In the genomic region with DNA sequence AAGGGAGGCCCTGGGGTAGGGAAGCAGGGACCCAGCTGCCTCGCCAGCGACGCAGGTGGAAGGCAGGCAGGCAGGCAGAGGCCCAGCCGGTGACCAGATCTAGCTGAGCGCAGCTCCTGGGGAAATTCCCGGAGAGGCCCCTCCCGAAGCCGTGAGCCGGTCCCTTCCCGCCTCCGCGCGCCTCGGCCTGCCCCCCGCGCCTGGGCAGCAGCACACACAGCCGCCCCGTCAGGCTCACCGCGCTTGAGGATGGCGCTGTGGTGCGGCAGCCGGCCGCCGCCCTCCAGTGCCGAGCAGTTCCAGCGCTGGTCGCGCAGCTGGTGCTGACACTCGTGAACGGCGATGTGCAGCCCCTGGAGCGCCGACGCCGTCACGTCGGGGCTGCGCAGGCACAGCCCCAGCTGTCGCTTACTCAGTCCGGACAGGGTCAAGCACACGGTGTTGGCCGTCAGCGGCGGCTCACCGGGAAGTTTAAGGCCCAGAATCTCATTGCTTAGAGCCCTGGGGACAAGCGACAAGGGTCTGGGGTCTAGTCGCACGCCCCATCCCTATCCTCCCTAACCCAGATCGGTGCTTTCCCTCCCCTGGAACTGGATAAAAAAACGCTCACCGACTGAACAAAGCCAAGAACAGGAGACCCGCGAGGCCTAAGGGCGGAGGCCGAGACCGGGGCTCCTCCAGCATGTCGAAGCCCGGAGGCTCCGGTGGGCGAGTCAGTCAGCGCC, we compare ENCODE assay signal across 8 mouse cellular contexts. TPM values are rescaled to one million over a fixed set of nuclear protein-coding genes. Genes with fewer than 3 reads are reported as not detected.
DNase-seq lines count a peak whose midpoint lies in the region; ATAC-seq and TF ChIP-seq lines count a peak whose summit lies in the region.

No protein-coding gene starts in this region.

- peaks cover 3% of the 10 kb centered on the region; the same call in 1 of the 2 replicates for H3K4me1 ChIP-seq in heart, adult 2 months (ENCODE audit: control insufficient read depth, insufficient read depth, low read length)
- 0 out of 2 replicates have a peak, but pooled peaks cover 3% of the 10 kb centered on the region for H3K4me1 ChIP-seq in bone marrow macrophage, adult 2 months (ENCODE audit: control insufficient read depth, insufficient read depth, low read length)
- H3K4me1 ChIP-seq in hindbrain, embryonic 16.5 days (ENCODE audit: control insufficient read depth, insufficient read depth, low read depth, low read length) = peaks cover 16% of the 10 kb centered on the region
- peaks cover 50% of the 10 kb centered on the region for H3K4me1 ChIP-seq in liver, embryonic 12.5 days
- H3K4me1 ChIP-seq in olfactory bulb, adult 2 months (ENCODE audit: control insufficient read depth, insufficient read depth, low read length) = peaks cover 54% of the 10 kb centered on the region

- no peak for TF ChIP-seq POLR2A in heart, adult 2 months (IDR thresholded peaks at IDR 0.05; ENCODE audit: insufficient read depth, low read depth, low read length)
- TF ChIP-seq POLR2A in bone marrow macrophage, adult 2 months (IDR thresholded peaks at IDR 0.05; ENCODE audit: borderline replicate concordance, low read depth, low read length) = no peak
- no peak for TF ChIP-seq POLR2A in olfactory bulb, adult 2 months (IDR thresholded peaks at IDR 0.05; ENCODE audit: insufficient read depth, low read depth, low read length)

- ATAC-seq in hindbrain, embryonic 16.5 days = no peak
- no peak for ATAC-seq in liver, embryonic 12.5 days

- peak; percentile 36 to 37 for DNase-seq in heart, adult 2 months
- DNase-seq in heart, adult 9 months (ENCODE audit: low spot score in 2 of 2) = no peak
- no peak for DNase-seq in layer of hippocampus, postnatal 14 days (ENCODE audit: low spot score in 2 of 2)
- no peak for DNase-seq in adipocyte (ENCODE audit: low spot score)

- no peak for TF ChIP-seq EP300 in heart, adult 2 months (IDR thresholded peaks at IDR 0.05; ENCODE audit: insufficient read depth, low read depth, low read length)

- H3K9ac ChIP-seq in heart, adult 2 months (ENCODE audit: low read depth, low read length) = peak overlapping the region; percentile 22; the same call in 1 of the 2 replicates
- H3K9ac ChIP-seq in hindbrain, embryonic 16.5 days (ENCODE audit: low read depth, low read length) = peak overlapping the region; percentile 31; the same call in 1 of the 2 replicates
- no peak overlapping the region for H3K9ac ChIP-seq in liver, embryonic 12.5 days

- no peak overlapping the region for H3K27ac ChIP-seq in heart, adult 2 months
- H3K27ac ChIP-seq in bone marrow macrophage, adult 2 months (ENCODE audit: insufficient read depth, low read depth, low read length) = no peak overlapping the region
- H3K27ac ChIP-seq in hindbrain, embryonic 16.5 days (ENCODE audit: low read depth, low read length) = no peak overlapping the region
- H3K27ac ChIP-seq in liver, embryonic 12.5 days = no peak overlapping the region
- H3K27ac ChIP-seq in olfactory bulb, adult 2 months (ENCODE audit: insufficient read depth, low read depth, low read length) = no peak overlapping the region

- H3K4me2 ChIP-seq in hindbrain, embryonic 16.5 days (ENCODE audit: low read length) = peak overlapping the region; percentile 49
- H3K4me2 ChIP-seq in liver, embryonic 12.5 days = peak overlapping the region; percentile 47

- H3K27me3 ChIP-seq in heart, adult 2 months (ENCODE audit: control insufficient read depth, insufficient read depth, low read length) = peaks cover 23% of the 10 kb centered on the region
- H3K27me3 ChIP-seq in hindbrain, embryonic 16.5 days (replicated peaks; ENCODE audit: control insufficient read depth, insufficient read depth, low read length) = peaks cover 85% of the 10 kb centered on the region
- peaks cover 100% of the 10 kb centered on the region for H3K27me3 ChIP-seq in liver, embryonic 12.5 days (replicated peaks)

- 5% methylated on average over 62 of the region's 62 CpGs for WGBS in heart, adult 2 months
- WGBS in hindbrain, embryonic 16.5 days = under 1% methylated on average over 48 of the region's 62 CpGs
- WGBS in liver, embryonic 12.5 days (ENCODE audit: insufficient replicate concordance) = 2% methylated on average over 62 of the region's 62 CpGs
- WGBS in olfactory bulb, adult 2 months = 6% methylated on average over 62 of the region's 62 CpGs

- no peaks in the 10 kb centered on the region for H3K36me3 ChIP-seq in heart, adult 2 months (ENCODE audit: control insufficient read depth, insufficient read depth, low read length)
- H3K36me3 ChIP-seq in hindbrain, embryonic 16.5 days (ENCODE audit: control insufficient read depth, insufficient read depth, low read length) = no peaks in the 10 kb centered on the region
- H3K36me3 ChIP-seq in liver, embryonic 12.5 days = no peaks in the 10 kb centered on the region

- H3K79me2 ChIP-seq in heart, adult 2 months (replicated peaks; ENCODE audit: control insufficient read depth, insufficient read depth, low read length) = no peaks in the 10 kb centered on the region

- intact Hi-C loops in heart, adult 2 months (cut with DNase I) = no loop called here

- no peak overlapping the region for H3K4me3 ChIP-seq in heart, adult 2 months
- H3K4me3 ChIP-seq in bone marrow macrophage, adult 2 months (ENCODE audit: insufficient read depth, low read length) = peak overlapping the region; percentile 23; the same call in 1 of the 2 replicates
- peak overlapping the region; percentile 31 for H3K4me3 ChIP-seq in hindbrain, embryonic 16.5 days (ENCODE audit: low read length)
- peak overlapping the region; percentile 32 for H3K4me3 ChIP-seq in liver, embryonic 12.5 days
- peak overlapping the region; percentile 2 for H3K4me3 ChIP-seq in olfactory bulb, adult 2 months (ENCODE audit: insufficient read depth, low read depth, low read length)

- no peaks in the 10 kb centered on the region for H3K9me3 ChIP-seq in hindbrain, embryonic 16.5 days (ENCODE audit: control insufficient read depth, low read length)
- no peaks in the 10 kb centered on the region for H3K9me3 ChIP-seq in liver, embryonic 12.5 days (replicated peaks)

- peak; percentile 32 for TF ChIP-seq CTCF in heart, adult 2 months (IDR thresholded peaks at IDR 0.05)
- TF ChIP-seq CTCF in bone marrow macrophage, adult 2 months (IDR thresholded peaks at IDR 0.05; ENCODE audit: low read depth, low read length) = no peak
- TF ChIP-seq CTCF in olfactory bulb, adult 2 months (IDR thresholded peaks at IDR 0.05; ENCODE audit: insufficient read depth, low read depth, low read length) = no peak

RNA-seq across cellular contexts. Expression of gene Wnt10b, which starts 1.5 kb away (rescaled TPM):
- under 1 TPM; 0.20 to 0.29 TPM for total RNA-seq in heart, adult 2 months (2021)
- 0.23 and 0.70 TPM in 2 replicates for polyA plus RNA-seq in heart, adult 2 months (2012; rRNA removed)
- polyA plus RNA-seq in bone marrow macrophage, adult 2 months (2012; ENCODE audit: insufficient read depth, insufficient read length, missing spikeins) = not detected in 2 replicates
- polyA plus RNA-seq in hindbrain, embryonic 16.5 days (2015; fragmentation: Nextera tagmentation; extraction: Ambion mirVana) = 0.06 TPM in 1 of 2 replicates, not detected in the other
- not detected in 2 replicates for polyA plus RNA-seq in liver, embryonic 12.5 days (2016; fragmentation: Nextera tagmentation; extraction: Ambion mirVana)
- polyA plus RNA-seq in olfactory bulb, adult 2 months (2012; ENCODE audit: insufficient read depth, insufficient read length, low replicate concordance, missing spikeins) = not detected in 2 replicates
- total RNA-seq in layer of hippocampus, postnatal 14 days (2021) = under 1 TPM; 0.41 to 0.48 TPM

RNA-seq across cellular contexts. Expression of gene Wnt1, which starts 13.2 kb away (rescaled TPM):
- not detected for total RNA-seq in heart, adult 2 months (2021)
- polyA plus RNA-seq in heart, adult 2 months (2012; rRNA removed) = not detected in 2 replicates
- not detected in 2 replicates for polyA plus RNA-seq in bone marrow macrophage, adult 2 months (2012; ENCODE audit: insufficient read depth, insufficient read length, missing spikeins)
- 1.2 and 2.3 TPM in 2 replicates for polyA plus RNA-seq in hindbrain, embryonic 16.5 days (2015; fragmentation: Nextera tagmentation; extraction: Ambion mirVana)
- polyA plus RNA-seq in liver, embryonic 12.5 days (2016; fragmentation: Nextera tagmentation; extraction: Ambion mirVana) = not detected in 2 replicates
- not detected in 2 replicates for polyA plus RNA-seq in olfactory bulb, adult 2 months (2012; ENCODE audit: insufficient read depth, insufficient read length, low replicate concordance, missing spikeins)
- total RNA-seq in layer of hippocampus, postnatal 14 days (2021) = not detected

RNA-seq across cellular contexts. Expression of gene Arf3, which starts 13.4 kb away (rescaled TPM):
- total RNA-seq in heart, adult 2 months (2021) = 10 to 100 TPM; 18.9 to 20.0 TPM
- 30.6 and 41.0 TPM in 2 replicates for polyA plus RNA-seq in heart, adult 2 months (2012; rRNA removed)
- 93.8 and 103 TPM in 2 replicates for polyA plus RNA-seq in bone marrow macrophage, adult 2 months (2012; ENCODE audit: insufficient read depth, insufficient read length, missing spikeins)
- polyA plus RNA-seq in hindbrain, embryonic 16.5 days (2015; fragmentation: Nextera tagmentation; extraction: Ambion mirVana) = 107 TPM in 2 replicates
- 22.4 TPM in 2 replicates for polyA plus RNA-seq in liver, embryonic 12.5 days (2016; fragmentation: Nextera tagmentation; extraction: Ambion mirVana)
- 167 TPM in 1 of 2 replicates, not detected in the other for polyA plus RNA-seq in olfactory bulb, adult 2 months (2012; ENCODE audit: insufficient read depth, insufficient read length, low replicate concordance, missing spikeins)
- total RNA-seq in layer of hippocampus, postnatal 14 days (2021) = 100 to 1,000 TPM; 791 to 794 TPM

RNA-seq across cellular contexts. Expression of gene Ddn, which starts 32.8 kb away (rescaled TPM):
- total RNA-seq in heart, adult 2 months (2021) = under 1 TPM; 0.45 to 0.50 TPM
- polyA plus RNA-seq in heart, adult 2 months (2012; rRNA removed) = 0.12 and 0.23 TPM in 2 replicates
- not detected in 2 replicates for polyA plus RNA-seq in bone marrow macrophage, adult 2 months (2012; ENCODE audit: insufficient read depth, insufficient read length, missing spikeins)
- polyA plus RNA-seq in hindbrain, embryonic 16.5 days (2015; fragmentation: Nextera tagmentation; extraction: Ambion mirVana) = 0.30 and 0.31 TPM in 2 replicates
- polyA plus RNA-seq in liver, embryonic 12.5 days (2016; fragmentation: Nextera tagmentation; extraction: Ambion mirVana) = not detected in 2 replicates
- polyA plus RNA-seq in olfactory bulb, adult 2 months (2012; ENCODE audit: insufficient read depth, insufficient read length, low replicate concordance, missing spikeins) = 108 TPM in 1 of 2 replicates, not detected in the other
- 100 to 1,000 TPM; 747 to 793 TPM for total RNA-seq in layer of hippocampus, postnatal 14 days (2021)

RNA-seq across cellular contexts. Expression of gene Fkbp11, which starts 48.4 kb away (rescaled TPM):
- 1 to 10 TPM; 5.1 to 5.8 TPM for total RNA-seq in heart, adult 2 months (2021)
- 3.2 and 4.8 TPM in 2 replicates for polyA plus RNA-seq in heart, adult 2 months (2012; rRNA removed)
- polyA plus RNA-seq in bone marrow macrophage, adult 2 months (2012; ENCODE audit: insufficient read depth, insufficient read length, missing spikeins) = 0.93 TPM in 1 of 2 replicates, not detected in the other
- polyA plus RNA-seq in hindbrain, embryonic 16.5 days (2015; fragmentation: Nextera tagmentation; extraction: Ambion mirVana) = 6.3 and 8.9 TPM in 2 replicates
- 83.5 and 90.2 TPM in 2 replicates for polyA plus RNA-seq in liver, embryonic 12.5 days (2016; fragmentation: Nextera tagmentation; extraction: Ambion mirVana)
- not detected in 2 replicates for polyA plus RNA-seq in olfactory bulb, adult 2 months (2012; ENCODE audit: insufficient read depth, insufficient read length, low replicate concordance, missing spikeins)
- 1 to 10 TPM; 1.3 to 2.7 TPM for total RNA-seq in layer of hippocampus, postnatal 14 days (2021)

Comparison
In these comparisons a context has a peak if more than half of its experiments do, and no peak if none do; other contexts are left out.
1. DNase-seq: peak in heart, adult 2 months (2 of 2); none in heart, adult 9 months (0 of 2), layer of hippocampus, postnatal 14 days (0 of 2) and adipocyte (single experiment).